Mouse (Mus musculus) large intestine, adult 2 months (tissue): ENCODE data around the gene Polr2l. TPM values are rescaled to one million over a fixed set of nuclear protein-coding genes. Genes with fewer than 3 reads are reported as not detected.
"Not testable (repeated sequence)": the region's sequence is repeated elsewhere in the genome, so short reads cannot be mapped to it uniquely, and the experiment has no call there.

Experiments
- DNase-seq: peaks from one replicate; pipeline ENCODE4 v3.0.0-alpha.2; 2012; ENCODE audit warnings: low read depth, low spot score
- WGBS: fragments of 180-500 bp; shearing (Covaris S2); methylation state at CpG from one replicate; pipeline ENCODE4 v1.1.7; 2018; 5-methylcytosine and 5-hydroxymethylcytosine counted together
- polyA plus RNA-seq: library from polyadenylated mRNA; depleted of rRNA; stranded (reverse); fragments of >200 nt; gene quantifications from 2 replicates; pipeline ENCODE4 v1.2.3, GENCODE M21; 2012

Polr2l gene
- polyA plus RNA-seq, 1 experiment, result 43.9 TPM

DNA sequence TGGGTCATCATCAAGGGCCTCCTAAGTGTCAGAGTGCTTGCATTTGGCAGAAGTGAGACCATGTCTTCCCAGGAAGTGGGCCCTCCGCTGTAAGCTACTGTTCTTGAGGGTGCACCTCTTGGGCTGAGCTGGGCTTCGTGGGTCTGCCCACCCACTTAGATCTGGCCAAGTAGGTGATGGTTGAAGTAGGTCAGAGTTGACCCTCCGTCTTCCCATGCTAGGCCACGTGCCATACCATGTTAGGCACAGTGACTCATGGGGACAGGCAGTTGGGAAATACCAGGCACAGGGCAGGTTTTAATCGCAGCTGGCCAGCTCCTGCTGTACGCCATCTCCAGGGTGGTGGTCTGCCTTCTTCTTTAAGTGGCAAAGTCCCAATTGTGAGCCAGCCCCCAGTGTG is 18.2 kb downstream of the Polr2l start:
- no peak for DNase-seq
- WGBS, result 47% methylated on average over 6 of the region's 6 CpGs

DNA sequence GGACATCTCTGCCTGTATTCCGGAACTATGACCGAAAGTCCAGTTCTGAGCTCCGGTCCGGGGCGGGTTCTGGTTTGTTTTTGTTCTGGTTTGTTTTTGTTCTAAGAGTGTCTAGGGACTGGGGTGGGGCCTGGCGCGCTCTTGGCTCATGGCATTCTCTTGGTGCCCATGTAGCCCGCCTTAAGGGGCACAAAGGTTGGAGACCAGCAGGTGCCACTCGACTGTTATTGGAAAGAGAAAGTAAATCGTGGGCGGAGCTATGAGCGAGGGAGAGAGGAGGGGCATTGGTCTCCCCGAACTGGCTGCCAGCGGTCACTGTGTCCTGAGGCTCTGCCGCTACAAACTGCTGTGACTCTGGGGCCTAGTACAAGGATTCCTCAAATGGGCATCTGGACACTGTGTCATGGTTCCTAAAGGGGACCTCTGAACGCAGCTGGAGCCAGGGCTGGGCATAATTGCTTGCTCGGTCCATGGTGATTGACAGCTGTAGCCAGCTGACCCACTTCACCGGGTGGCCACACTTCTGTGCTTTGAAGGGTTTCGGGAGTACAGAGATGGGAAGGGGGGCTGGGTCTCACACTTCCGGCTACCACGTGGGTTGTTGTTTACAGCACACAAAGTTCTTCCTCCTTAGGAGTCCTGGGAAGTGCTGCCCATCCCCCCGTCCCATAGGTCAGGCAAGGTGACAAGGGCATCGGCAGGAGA is 19.2 kb downstream of the Polr2l start:
- under 1% methylated on average over 23 of the region's 23 CpGs for WGBS

DNA sequence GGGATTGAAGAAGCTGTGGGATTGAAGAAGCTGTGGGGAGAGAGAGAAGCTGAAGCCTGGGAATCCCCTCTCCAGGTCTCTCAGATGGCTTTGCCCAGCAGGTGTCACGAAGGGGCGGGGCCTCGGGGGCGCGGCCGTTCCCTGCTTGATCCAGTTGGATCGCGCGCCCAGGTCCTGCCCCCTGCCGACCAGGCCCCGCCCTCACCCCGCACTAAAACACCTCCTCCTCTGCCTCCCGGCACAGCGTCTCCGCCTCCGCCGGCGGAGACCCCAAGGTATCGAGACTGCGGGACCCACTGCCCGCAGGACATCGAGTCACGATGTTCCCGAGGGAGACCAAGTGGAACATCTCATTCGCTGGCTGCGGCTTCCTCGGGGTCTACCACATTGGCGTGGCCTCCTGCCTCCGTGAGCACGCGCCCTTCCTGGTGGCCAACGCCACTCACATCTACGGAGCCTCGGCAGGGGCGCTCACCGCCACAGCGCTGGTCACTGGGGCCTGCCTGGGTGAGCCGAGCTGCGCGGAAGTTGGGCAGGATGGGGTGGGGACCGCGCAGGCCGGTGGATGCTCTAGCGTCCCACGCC is 19.9 kb downstream of the Polr2l start, which contains the start of gene Pnpla2:
Gene Pnpla2 (plus strand): TSS at position 232 of the 585 bp plus-strand sequence.
- WGBS, result under 1% methylated on average over 43 of the region's 45 CpGs
- no peak for DNase-seq

More for the DNA sequence above, 19.2 kb downstream of the Polr2l start:
- no peak for DNase-seq

DNA sequence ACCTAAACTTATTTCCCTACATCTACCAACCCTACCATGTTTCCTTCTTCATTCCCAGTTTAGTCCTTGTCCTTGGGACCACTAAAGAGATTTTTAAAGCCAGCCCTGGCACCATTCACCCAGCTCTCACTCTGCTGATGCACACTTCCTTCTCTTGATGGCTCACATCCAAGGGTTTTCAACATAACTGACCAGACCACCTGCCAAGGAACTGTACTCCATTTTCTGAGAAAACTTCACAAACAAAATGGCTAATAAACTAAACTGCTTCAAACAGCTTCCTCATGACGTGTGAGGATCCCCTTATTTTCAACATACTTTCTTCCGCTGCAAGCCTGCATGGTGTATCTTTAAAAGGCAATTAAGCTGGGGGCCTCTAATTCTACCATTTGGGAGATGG is 21.3 kb downstream of the Polr2l start:
- WGBS, result 37% methylated on average over 2 of the region's 2 CpGs
- no peak for DNase-seq

DNA sequence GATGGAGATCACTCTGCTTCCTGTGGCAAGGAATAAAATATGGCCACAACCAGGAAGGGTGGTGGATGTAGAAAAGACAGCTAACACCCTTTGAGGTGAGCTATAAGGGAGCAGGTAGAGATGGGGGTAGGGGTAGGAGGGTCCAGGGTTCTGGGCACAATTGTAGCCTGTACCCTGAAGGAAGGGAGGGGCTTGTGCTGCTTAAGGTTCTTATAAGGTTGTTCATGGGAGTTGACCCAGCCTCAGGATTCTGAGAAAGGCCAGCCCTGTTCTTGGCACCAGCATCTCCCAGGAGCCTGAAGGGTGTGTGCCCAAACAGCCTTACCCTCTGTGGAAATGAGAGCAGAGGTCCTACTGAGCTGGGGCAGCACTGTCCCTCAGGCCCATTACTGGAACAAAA is 23.0 kb downstream of the Polr2l start:
- DNase-seq, result no peak

DNA sequence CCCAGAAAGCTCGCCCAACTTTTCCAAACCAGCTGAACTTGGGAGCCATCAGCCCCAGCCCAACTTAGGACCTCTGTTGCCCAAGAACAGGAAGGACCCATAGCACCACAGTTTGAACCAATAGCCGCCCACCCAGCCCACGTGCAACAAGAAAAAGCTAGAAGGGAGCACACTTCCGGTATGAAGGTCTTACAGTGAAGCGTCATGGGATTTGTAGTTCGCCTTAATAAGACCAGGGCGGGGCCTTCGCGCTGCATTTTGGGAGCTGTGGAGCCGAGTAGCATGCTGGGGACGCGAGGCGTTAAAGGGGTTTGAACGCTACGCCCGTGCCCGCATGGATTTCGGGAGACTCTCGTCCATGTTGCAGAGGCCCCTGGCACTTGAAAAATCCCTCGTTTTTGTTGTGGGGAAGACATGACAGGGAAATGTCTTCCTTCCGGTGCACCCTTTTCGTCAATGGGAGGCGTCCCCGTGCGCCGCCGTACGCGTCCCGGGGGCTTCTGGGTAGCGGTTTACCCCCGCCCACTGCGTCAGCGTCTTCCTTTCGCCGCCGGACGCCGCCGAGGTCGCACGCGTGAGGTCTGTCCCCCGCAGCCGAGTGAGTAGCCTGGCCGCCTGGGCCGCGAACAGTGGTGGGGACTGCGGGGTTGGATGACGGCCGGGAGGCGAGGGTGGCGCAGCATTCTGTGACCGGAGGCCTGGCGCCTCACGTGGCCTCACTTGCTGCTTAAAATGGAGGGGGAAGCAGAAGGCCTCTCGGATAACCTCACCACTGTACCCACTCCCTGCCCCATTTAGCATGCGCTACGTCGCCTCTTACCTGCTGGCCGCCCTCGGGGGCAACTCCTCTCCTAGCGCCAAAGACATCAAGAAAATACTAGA is 27.6 kb downstream of the Polr2l start, which contains the start of gene Rplp2:
Gene Rplp2 (plus strand): TSS at position 261 of the 882 bp plus-strand sequence.
- DNase-seq, result no peak
- WGBS, result under 1% methylated on average over 63 of the region's 63 CpGs

DNA sequence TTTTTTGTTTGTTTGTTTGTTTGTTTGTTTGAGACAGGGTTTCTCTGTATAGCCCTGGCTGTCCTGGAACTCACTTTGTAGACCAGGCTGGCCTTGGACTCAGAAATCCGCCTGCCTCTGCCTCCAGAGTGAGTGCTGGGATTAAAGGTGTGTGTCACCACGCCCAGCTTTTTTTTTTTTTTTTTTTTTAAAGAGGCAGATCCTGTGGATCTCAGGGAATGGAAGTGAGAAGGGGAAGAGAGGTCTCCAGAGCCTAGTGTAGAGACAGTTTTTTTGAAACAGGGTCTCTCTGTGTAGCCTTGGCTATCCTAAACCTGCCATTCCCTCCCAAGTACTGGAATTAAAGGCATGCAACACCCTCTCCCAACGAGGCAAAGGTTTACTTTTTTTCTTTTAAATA is 28.6 kb downstream of the Polr2l start:
- DNase-seq, result not testable (repeated sequence)
- WGBS, result 53% methylated on average over 3 of the region's 3 CpGs

DNA sequence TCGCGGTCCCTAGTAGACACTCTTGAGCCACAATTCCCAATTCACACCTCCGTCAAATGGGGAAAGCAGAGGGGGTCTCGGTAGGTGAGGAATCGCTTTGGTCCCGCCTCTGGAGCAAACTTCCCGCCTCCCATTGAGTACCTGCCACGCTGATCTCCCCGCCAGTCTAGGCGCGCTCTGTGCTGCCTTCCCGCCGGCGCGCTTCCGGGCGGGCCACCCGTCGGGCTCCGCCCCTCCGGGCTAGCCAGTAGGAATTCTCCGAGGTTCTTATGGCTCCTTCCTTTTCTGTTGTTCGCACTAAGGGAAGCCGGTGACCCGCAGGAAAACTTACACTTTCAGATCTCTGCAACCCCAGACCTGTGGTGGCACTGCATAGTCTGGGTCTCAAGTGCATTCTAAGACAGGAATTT is 31.1 kb downstream of the Polr2l start, which contains the start of gene Pidd1:
Gene Pidd1 (minus strand): TSS at position 198 of the 410 bp plus-strand sequence.
- WGBS, result under 1% methylated on average over 25 of the region's 25 CpGs

DNA sequence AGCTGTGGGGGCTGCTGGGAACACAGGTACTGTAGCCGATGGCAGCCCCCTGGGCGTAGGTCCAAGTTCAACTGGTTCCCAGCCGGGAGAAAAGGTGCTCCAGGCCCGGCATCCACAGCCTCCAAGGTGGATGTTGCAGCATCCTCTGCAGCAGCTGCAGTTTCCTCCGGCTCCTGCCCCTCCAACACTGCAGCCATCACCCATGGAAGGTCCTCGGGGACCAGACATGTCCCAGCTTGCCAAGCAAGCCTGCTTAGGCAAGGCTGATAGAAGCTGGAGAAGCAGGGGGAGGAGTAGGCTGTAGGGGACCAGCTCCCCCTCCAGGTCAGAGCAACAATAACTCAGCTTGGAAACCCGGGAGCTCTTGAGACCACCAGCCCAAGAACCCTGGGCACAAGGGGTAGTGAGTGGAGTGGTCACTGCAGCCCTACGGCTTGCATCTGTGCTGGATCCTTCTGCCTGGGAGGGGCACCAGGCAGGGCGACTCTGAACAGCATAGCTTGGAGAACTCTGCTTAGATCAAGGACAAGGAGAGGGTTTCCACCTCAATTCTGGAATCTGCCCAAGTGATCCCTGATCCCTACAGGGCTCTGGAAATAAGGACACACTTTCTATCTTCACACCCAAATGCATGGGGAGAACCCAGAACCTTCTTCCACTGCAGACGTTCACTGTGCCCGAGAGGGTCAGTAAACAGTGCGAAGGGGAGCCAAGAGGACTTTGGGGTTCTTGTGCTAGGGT is 31.7 kb downstream of the Polr2l start:
- WGBS, result 7% methylated on average over 12 of the region's 12 CpGs
- DNase-seq, result no peak

More for the DNA sequence above, 31.1 kb downstream of the Polr2l start, which contains the start of gene Pidd1:
- DNase-seq, result no peak

DNA sequence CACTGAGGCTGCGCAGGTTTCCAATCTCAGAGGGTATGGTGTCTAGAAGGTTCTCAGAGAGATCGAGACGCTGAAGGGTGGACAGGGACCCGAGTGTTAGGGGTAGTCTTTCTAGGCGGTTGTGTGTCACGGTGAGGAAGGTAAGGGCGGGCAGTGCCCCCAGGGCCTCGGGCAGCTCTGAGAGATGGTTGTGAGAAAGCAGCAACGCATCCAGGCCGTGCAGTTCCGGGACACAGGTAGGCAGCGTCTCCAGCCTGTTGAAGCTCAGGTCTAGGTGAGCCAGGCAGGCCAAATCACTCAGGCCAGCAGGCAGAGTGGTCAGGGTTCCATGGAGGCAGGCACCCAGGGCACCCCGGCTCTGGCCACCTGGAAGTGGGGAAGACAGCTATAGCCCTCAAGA is 32.7 kb downstream of the Polr2l start:
- DNase-seq, result no peak
- WGBS, result 90% methylated on average over 13 of the region's 13 CpGs

DNA sequence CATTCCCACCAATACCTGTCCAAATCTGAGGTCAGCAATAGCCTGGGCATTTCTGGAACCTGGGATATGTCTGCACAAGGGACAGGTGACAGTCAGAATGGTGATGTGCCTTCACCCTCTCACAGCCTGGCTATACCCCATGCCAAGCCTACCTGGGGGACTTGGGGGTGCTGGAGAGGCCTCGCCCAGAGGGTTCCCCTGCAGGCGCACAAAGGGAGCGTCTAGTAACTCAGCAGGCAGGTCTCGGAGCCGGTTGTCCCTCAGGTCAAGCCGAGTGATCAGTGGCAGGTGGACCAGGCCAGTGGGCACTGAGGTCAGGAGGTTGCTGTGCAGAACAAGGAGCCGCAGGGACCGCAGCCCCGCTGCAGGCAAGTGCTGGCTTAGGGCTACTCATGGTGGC is 33.5 kb downstream of the Polr2l start:
- no peak for DNase-seq
- WGBS, result 95% methylated on average over 9 of the region's 9 CpGs

DNA sequence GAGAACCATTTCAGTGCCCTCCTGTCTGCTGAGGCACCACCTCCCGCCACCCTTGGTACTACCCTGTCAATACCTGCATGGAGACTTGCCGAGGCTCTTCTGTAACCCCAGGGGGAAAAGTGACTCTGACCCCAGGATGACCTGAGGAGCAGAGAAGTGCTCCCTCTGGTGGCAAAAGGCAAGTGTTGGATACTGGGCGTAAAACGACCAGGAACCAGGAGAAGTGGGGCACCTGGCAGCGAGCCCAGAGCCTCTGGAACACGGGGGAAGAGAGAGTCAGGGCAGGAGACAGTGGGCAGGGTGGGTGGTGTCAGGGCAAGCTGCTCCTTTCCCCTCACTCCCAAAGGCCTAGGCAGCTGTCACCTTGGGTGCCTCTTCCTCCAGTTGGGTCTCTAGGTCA is 34.3 kb downstream of the Polr2l start:
- DNase-seq, result no peak
- WGBS, result 22% methylated on average over 6 of the region's 6 CpGs

DNA sequence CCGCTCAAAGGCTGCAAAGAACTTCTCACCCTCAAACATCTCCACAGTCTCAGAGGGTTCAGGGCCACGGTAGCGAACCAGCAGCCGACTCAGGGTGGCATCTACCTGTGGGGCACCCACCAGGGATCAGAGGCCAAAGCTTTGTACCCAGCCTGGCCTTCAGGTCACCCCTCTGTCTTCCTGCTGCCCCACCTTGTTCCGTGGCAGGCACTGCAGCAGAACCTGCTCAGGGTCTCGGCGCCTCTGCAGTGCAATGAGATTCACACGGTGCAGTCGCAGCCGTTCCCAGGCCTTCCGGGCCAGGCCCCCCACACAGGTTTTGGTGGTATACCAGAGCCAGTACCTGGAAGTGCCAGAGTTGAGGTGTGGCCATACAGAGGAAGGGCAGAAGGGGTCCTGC is 35.1 kb downstream of the Polr2l start:
- no peak for DNase-seq
- 96% methylated on average over 11 of the region's 11 CpGs for WGBS

DNA sequence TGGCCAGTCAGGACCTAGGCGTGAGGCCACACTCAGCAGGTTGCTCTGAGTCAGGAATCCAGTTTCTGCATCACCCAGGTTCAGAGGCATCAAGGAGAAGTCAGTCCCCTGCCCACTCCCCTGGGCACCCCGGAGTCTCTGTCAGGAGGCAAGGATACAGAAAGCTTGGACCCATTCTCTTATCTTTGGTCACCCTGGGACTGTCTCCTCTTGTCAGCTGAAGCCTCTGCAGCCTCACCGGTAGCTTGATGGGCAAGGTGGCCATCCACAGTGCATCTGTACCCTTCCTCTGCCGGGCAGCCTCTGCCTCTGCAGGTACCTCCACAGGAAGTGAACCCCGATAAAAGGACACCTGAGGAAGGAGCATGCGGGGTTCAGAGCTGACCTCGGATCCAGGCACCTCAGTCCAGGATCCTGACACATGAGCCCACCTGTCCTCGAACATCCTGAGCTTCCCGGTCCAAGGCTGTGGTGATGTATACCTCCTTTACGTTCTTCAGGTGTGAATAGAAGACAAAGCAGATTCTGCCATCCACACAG is 35.7 kb downstream of the Polr2l start:
- 96% methylated on average over 10 of the region's 10 CpGs for WGBS
- no peak for DNase-seq

DNA sequence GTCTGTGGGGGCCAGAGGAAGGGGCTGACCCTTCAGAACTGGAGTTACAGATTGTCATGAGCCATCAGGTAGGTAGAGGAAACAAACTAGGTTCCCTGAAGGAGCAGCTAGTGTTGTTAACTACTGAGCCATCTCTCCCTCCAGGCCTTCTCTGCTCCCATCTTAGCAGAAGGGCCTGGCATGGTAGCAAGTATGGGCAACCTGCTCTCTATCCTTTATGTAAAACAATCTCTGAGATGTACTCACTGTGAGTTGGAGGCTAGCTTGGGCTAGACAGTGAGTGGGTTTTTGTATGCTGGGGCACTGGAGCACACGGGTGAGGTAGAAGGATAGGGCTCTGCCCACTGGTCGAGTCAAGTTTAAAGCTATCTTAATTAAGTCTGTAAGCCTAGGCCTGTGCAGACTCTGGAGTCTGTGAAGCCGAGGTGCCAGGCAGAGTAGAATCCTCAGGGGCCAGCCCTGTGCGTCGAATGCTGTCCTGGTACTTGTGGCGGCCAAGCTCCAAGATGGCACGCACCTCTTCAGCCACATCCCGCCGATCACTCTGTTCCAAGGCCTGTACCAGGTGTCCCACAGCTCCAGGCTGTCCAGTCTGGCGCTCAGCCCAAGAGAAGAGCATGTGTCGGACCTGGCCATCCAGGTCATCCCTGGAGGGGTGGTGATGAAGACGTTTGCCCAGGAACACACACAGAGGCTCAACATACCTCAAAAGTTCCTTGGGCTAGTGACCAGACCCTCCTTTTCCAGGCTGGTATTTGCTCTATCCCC is 36.5 kb downstream of the Polr2l start:
- WGBS, result 94% methylated on average over 12 of the region's 12 CpGs
- DNase-seq, result no peak

DNA sequence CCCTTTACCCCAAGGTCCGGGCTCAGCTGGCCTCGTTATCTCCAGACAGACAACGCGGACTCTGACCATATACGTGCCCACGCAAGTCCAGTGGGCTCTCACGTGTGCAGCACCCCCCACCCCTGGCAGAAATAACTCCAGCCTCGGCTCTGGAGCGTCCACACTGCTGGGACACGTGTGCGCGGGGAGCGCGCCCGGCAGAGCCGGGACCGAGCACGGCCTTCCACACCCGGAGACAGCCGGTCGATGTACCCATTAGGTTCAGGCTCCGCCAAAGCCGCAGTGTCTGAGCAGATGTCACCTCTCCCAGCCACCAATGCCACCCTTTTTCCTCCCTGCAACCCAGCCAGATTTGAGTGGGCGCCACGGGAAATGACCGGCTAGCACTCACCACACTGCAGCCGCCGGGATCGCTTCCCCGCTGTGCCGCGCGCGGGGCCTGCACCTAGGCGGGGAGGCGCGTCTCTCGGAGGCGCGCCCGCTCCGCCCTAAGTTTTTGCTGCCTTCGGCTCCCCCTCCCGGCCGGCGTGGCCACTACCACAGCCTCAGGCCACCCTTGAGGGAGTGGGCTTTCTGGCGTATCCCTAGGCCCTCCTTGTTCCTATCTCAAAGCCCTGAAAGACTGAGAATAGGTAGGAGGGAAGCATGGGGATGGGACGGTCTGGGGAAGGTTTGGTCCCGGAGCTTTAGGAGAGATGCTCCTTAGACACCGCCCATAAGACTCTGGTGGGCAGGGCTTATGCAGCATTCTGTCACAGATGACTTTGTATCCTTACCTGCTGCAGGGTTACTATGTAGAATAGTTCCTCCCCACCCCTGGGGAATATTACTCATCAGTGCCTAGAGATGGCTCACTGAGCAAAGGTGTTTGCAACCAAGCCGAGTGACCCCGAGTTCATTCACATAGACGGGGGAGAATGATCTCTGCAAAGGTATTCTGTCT is 37.5 kb downstream of the Polr2l start, which contains the start of gene Slc25a22:
Gene Slc25a22 (minus strand): TSS at position 715 of the 943 bp plus-strand sequence.
- no peak for DNase-seq
- 7% methylated on average over 53 of the region's 53 CpGs for WGBS

DNA sequence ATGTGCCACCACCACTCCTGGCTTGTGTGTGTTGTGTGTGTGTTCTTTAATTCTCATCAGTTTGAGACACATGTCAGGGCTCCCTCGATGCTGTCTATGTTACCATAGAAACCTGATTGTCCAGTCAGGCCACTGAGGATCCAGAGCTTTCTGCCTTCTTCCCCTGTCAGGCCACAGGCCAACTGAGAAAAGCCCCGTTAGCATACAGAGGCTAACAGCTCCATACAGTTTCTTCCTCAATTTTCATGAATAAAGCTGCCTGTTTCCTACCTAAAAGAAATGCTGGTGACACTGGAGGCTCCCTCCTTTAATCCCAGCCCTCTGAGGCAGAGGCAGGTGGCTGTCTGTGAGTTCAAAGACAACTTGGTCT is 38.4 kb downstream of the Polr2l start:
- 44% methylated on average over 2 of the region's 2 CpGs for WGBS

More for the DNA sequence above, 38.4 kb downstream of the Polr2l start:
- DNase-seq, result no peak
